Mouse (Mus musculus) erythroblast, embryonic 14.5 days (primary cell): ENCODE measurements around the gene Ccdc80.

ENCODE experiments used
- GATA1 ChIP-seq: IDR thresholded peaks from 2 replicates; pipeline ENCODE4 v1.6.1; 2012; ENCODE audit warnings: low read length, inconsistent platforms, mixed read lengths
- TAL1 ChIP-seq: IDR thresholded peaks from 3 replicates; pipeline ENCODE4 v1.6.1; 2012; ENCODE audit warnings: low read length, inconsistent platforms, mixed read lengths

- TF ChIP-seq TAL1, result no peak
- no peak for TF ChIP-seq GATA1
These were observed 5.1 kb downstream of the Ccdc80 start for GRCm38 (mm10) chr16:45098186-45098885.
